Mouse (Mus musculus) small intestine, adult 10 weeks (tissue): ENCODE measurements around the gene Olfr992. TPM values are rescaled to one million over a fixed set of nuclear protein-coding genes. Genes with fewer than 3 reads are reported as not detected.

ENCODE experiments used
- polyA plus RNA-seq: library from polyadenylated mRNA; stranded (reverse); fragments of 350-450 nt; fragmentation: Illumina TruSeq; extraction: RNeasy Lipid Tissue Mini Kit (QIAGEN cat#74804); gene quantifications from one replicate; pipeline ENCODE4 v1.2.3, GENCODE M21; 2014; ENCODE audit warnings: low replicate concordance

The Olfr992 gene
- not detected for polyA plus RNA-seq

GRCm38 (mm10) chr2:85409369-85409768 lies at the start of gene Olfr992:
Gene Olfr992 (minus strand): TSS chr2:85409469.

GRCm38 (mm10) chr2:85443539-85443938 lies 34.3 kb upstream of the Olfr992 start, which contains the start of gene Olfr995:
Gene Olfr995 (minus strand): TSS chr2:85443639.

GRCm38 (mm10) chr2:85436351-85436750 lies 27.1 kb upstream of the Olfr992 start, which contains the start of gene Olfr994:
Gene Olfr994 (minus strand): TSS chr2:85436451.

GRCm38 (mm10) chr2:85414777-85415176 lies 5.5 kb upstream of the Olfr992 start, which contains the start of gene Olfr993:
Gene Olfr993 (minus strand): TSS chr2:85414877.

GRCm38 (mm10) chr2:85363127-85363526 lies 46.1 kb downstream of the Olfr992 start, which contains the start of gene Olfr988:
Gene Olfr988 (minus strand): TSS chr2:85363227.

Other genes starting within 250 kb of the Olfr992 start
- gene Lrrc55, start 212.3 kb downstream of the Olfr992 start, polyA plus RNA-seq, result 3.0 TPM
- not detected for gene Olfr987, start 70.2 kb downstream of the Olfr992 start, polyA plus RNA-seq
- not detected for gene Olfr988, start 46.2 kb downstream of the Olfr992 start, polyA plus RNA-seq
- not detected for gene Olfr993, start 5.4 kb upstream of the Olfr992 start, polyA plus RNA-seq
- not detected for gene Olfr994, start 27.0 kb upstream of the Olfr992 start, polyA plus RNA-seq
- gene Olfr995, start 34.2 kb upstream of the Olfr992 start, polyA plus RNA-seq, result not detected
- gene 4833423E24Rik, start 109.6 kb upstream of the Olfr992 start, polyA plus RNA-seq, result 0.22 TPM
- gene Olfr996, start 169.7 kb upstream of the Olfr992 start, polyA plus RNA-seq, result not detected
- not detected for gene Olfr998, start 179.5 kb upstream of the Olfr992 start, polyA plus RNA-seq
- not detected for gene Olfr1000, start 202.4 kb upstream of the Olfr992 start, polyA plus RNA-seq
- gene Olfr1002, start 241.2 kb upstream of the Olfr992 start, polyA plus RNA-seq, result not detected